Mouse (Mus musculus) spleen, adult 2 months (tissue): ENCODE results near the gene Prokr2.

Source experiments
- CTCF ChIP-seq: fragments of 200-500 bp; IDR thresholded peaks from 2 replicates; pipeline ENCODE4 v1.5.1; 2011; ENCODE audit warnings: mild to moderate bottlenecking, inconsistent platforms; ENCODE audit not compliant: insufficient read depth, insufficient read length, insufficient replicate concordance; ENCODE audit errors: extremely low read depth
- POLR2A ChIP-seq: fragments of 200-500 bp; IDR thresholded peaks from 2 replicates; pipeline ENCODE4 v1.6.1; 2011; ENCODE audit warnings: low read depth, low read length, inconsistent platforms

GRCm38 (mm10) chr2:132308829-132309228 lies 76.4 kb downstream of the Prokr2 start:
- no peak for TF ChIP-seq CTCF
- no peak for TF ChIP-seq POLR2A
